Mouse (Mus musculus): ENCODE measurements around the gene Fgfr2. TPM values are rescaled to one million over a fixed set of nuclear protein-coding genes. Genes with fewer than 3 reads are reported as not detected.

Gene Fgfr2
- polyA plus RNA-seq, 1 experiment from 2014 or later = 33.9 TPM

GRCm38 (mm10) chr7:132880276-132880675 is 242.9 kb downstream of the Fgfr2 start:
- Histone ChIP-seq H3K4me3 (no peak overlapping the region), H3K27ac (no peak overlapping the region), H3K27me3 (no peaks in the 10 kb centered on the region), H3K9me3 (no peaks in the 10 kb centered on the region), H3K36me3 (peaks cover 95% of the 10 kb centered on the region), H3K4me1 (replicated peaks) (no peaks in the 10 kb centered on the region), H3K4me2 (no peak overlapping the region), H3K9ac (no peak overlapping the region)
- ATAC-seq (ENCODE audit: low FRiP score) = no peak
- 91% methylated on average over 1 of the region's 1 CpGs for WGBS

DNA sequence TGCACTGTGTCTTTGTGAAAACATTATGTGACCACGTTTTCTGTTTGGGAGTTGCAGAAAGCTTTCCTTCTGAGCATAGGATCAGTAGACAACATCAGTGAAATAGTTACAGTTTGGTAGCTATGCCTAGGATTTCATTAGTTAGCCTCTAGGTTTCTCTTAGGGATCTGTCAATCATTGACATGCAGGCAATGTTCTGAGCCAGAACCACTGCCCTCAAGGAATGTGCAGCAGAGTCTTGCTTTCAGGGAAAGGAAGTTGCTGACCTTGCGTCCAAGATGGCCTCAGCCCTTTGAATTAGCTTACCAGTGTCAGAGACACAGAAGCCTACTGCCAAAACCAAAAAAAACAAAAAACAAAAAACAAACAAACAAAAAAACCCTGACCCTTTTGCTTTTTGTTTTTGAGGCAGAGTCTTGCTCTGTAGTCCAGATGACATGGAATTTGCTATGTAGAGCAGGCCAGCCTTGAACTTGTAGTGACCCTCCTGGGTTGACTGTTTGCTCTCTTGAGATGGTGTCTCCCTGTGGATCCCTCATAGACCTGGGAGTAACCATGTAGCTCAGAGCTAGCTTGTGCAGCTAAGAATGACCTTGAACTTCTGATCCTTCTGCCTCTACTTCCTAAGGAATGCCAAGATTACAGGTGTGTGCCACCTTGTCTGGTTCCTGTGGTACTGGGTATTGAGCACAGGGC is 247.6 kb downstream of the Fgfr2 start:
- Histone ChIP-seq H3K36me3 (peaks cover 87% of the 10 kb centered on the region), H3K4me3 (no peak overlapping the region), H3K27ac (no peak overlapping the region), H3K4me2 (no peak overlapping the region), H3K9me3 (no peaks in the 10 kb centered on the region), H3K9ac (no peak overlapping the region), H3K27me3 (no peaks in the 10 kb centered on the region), H3K4me1 (replicated peaks) (no peaks in the 10 kb centered on the region)
- no peak for ATAC-seq (ENCODE audit: low FRiP score)
- WGBS = 92% methylated on average over 2 of the region's 2 CpGs

- Histone ChIP-seq H3K36me3 (peaks cover 84% of the 10 kb centered on the region), H3K9ac (no peak overlapping the region), H3K4me2 (no peak overlapping the region), H3K4me1 (replicated peaks) (no peaks in the 10 kb centered on the region), H3K27ac (no peak overlapping the region), H3K9me3 (no peaks in the 10 kb centered on the region), H3K4me3 (no peak overlapping the region), H3K27me3 (no peaks in the 10 kb centered on the region)
- ATAC-seq (ENCODE audit: low FRiP score) = no peak
- 97% methylated on average over 2 of the region's 2 CpGs for WGBS
These were observed 250.1 kb downstream of the Fgfr2 start for GRCm38 (mm10) chr7:132873043-132873442.

- Histone ChIP-seq H3K36me3 (peaks cover 44% of the 10 kb centered on the region), H3K4me3 (no peak overlapping the region), H3K27me3 (no peaks in the 10 kb centered on the region), H3K4me2 (no peak overlapping the region), H3K27ac (no peak overlapping the region), H3K9ac (no peak overlapping the region), H3K4me1 (replicated peaks) (peaks cover 7% of the 10 kb centered on the region; the same call in 1 of the 2 replicates), H3K9me3 (no peaks in the 10 kb centered on the region)
- 94% methylated on average over 9 of the region's 9 CpGs for WGBS
- no peak for ATAC-seq (ENCODE audit: low FRiP score)
These were observed 256.8 kb downstream of the Fgfr2 start for GRCm38 (mm10) chr7:132866316-132866715.

DNA sequence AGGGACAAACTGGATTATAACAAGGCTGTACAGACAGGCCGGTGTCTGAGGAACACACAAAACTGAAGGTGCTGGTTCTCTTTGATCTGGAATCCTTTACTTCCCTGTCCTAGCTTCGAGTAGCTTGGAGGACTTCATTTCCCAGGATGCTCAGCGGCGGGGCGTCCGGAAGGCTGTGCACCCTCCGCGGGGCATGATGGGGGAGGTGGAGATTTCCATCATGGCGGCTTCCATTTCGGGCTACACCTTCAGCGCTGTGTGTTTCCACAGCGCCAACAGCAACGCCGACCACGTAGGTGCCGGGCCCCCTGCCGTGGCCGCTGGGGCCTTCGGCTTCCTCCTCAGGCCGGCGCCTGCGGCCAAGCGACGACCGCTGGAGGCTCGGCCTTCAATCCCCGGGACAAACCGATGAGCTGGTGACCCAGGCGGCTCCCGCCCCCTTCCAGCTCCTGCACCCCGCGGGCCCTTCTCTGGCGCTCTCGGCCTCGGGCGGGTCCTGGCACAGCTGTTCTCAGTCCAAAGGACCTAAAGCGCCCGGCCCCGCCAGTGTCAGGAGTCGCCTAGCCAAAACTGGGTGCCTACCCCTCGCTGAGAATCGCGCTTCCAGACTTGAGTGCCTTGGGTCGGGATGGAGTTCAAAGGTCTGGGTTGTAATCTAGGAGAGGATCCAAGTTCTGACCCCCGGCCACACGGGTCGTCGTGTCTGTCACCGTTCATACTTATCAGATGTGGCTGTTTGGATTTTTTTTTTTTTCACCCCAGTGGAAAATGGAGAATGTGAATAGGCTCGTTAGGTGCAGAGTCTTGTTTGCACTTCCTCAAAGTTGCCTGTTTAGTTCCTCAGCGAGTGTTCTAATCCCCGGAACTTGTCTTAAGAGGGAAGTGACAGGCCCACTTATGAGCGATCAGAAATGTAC is 263.9 kb downstream of the Fgfr2 start, which contains the start of gene Abraxas2:
TSS of gene Abraxas2 (plus strand) at position 184 of the 917 bp plus-strand sequence.
- H3K36me3 ChIP-seq = no peaks in the 10 kb centered on the region
- H3K4me1 ChIP-seq (replicated peaks) = peaks cover 23% of the 10 kb centered on the region
- peak within 1 kb of the TSS; percentile 85 for H3K27ac ChIP-seq
- H3K9ac ChIP-seq = peak within 1 kb of the TSS; percentile 90
- peak; percentile 97 for ATAC-seq (ENCODE audit: low FRiP score)
- no peaks in the 10 kb centered on the region for H3K27me3 ChIP-seq
- WGBS = under 1% methylated on average over 53 of the region's 53 CpGs
- H3K9me3 ChIP-seq = no peaks in the 10 kb centered on the region
- H3K4me3 ChIP-seq = peak within 1 kb of the TSS; percentile 87
- H3K4me2 ChIP-seq = peak within 1 kb of the TSS; percentile 87

GRCm38 (mm10) chr7:132858043-132858608 is 265.0 kb downstream of the Fgfr2 start:
- Histone ChIP-seq H3K9ac (no peak overlapping the region), H3K9me3 (no peaks in the 10 kb centered on the region), H3K4me1 (replicated peaks) (peaks cover 23% of the 10 kb centered on the region), H3K36me3 (no peaks in the 10 kb centered on the region), H3K4me3 (no peak overlapping the region), H3K27me3 (no peaks in the 10 kb centered on the region), H3K4me2 (no peak overlapping the region), H3K27ac (no peak overlapping the region)
- WGBS = 77% methylated on average over 5 of the region's 5 CpGs
- no peak for ATAC-seq (ENCODE audit: low FRiP score)

DNA sequence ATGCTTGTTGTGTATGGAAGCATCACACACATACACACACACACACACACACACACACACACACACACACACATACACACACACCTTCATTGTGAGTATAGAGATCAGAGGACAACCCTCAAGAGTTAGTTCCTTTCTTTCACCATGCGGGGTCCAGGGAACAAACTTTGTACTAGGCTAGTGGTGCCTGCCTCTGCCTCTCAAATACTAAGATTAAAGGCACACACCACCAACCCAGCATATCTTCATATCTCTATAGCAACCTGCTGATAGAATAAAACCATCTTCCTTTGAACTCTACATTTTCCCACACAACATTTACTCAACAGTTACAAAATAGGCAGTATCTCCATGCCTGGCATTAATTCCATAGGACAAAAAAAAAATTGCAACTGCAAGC is 267.1 kb downstream of the Fgfr2 start:
- H3K27ac ChIP-seq = no peak overlapping the region
- no peak overlapping the region for H3K4me3 ChIP-seq
- no peaks in the 10 kb centered on the region for H3K27me3 ChIP-seq
- H3K4me1 ChIP-seq (replicated peaks) = peaks cover 26% of the 10 kb centered on the region
- no peaks in the 10 kb centered on the region for H3K9me3 ChIP-seq
- no peaks in the 10 kb centered on the region for H3K36me3 ChIP-seq
- no peak overlapping the region for H3K4me2 ChIP-seq
- ATAC-seq (ENCODE audit: low FRiP score) = no peak
- H3K9ac ChIP-seq = no peak overlapping the region
- 81% methylated on average over 1 of the region's 1 CpGs for WGBS

DNA sequence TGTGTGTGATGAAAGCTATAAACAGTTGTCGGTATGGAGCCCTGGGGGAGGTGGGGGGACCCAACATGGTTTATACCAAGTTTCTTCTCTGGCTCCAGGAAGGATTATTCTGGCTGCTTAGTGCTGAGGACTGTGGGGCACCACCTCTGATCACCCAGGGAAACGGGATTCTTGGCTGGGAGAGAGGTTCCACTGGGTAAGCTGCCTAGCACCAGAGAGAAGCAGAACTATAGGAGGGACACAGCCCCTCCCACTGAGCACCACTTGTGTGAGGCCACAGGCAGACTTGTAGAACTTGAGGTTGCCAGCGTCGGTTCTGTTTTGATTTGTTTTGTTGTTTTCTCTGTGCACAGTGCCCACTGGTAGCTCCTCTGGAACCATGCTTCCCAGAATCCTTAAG is 269.2 kb downstream of the Fgfr2 start:
- Histone ChIP-seq H3K36me3 (peaks cover 14% of the 10 kb centered on the region), H3K27ac (no peak overlapping the region), H3K27me3 (no peaks in the 10 kb centered on the region), H3K4me1 (replicated peaks) (peaks cover 18% of the 10 kb centered on the region), H3K9ac (no peak overlapping the region), H3K9me3 (no peaks in the 10 kb centered on the region), H3K4me2 (no peak overlapping the region), H3K4me3 (no peak overlapping the region)
- 75% methylated on average over 4 of the region's 4 CpGs for WGBS
- ATAC-seq (ENCODE audit: low FRiP score) = no peak

- no peak overlapping the region for H3K4me3 ChIP-seq
- H3K9me3 ChIP-seq = no peaks in the 10 kb centered on the region
- WGBS = 85% methylated on average over 6 of the region's 6 CpGs
- H3K4me1 ChIP-seq (replicated peaks) = peaks cover 14% of the 10 kb centered on the region
- H3K27ac ChIP-seq = peak overlapping the region; percentile 97
- no peak overlapping the region for H3K9ac ChIP-seq
- H3K27me3 ChIP-seq = no peaks in the 10 kb centered on the region
- no peak overlapping the region for H3K4me2 ChIP-seq
- H3K36me3 ChIP-seq = peaks cover 20% of the 10 kb centered on the region
- no peak for ATAC-seq (ENCODE audit: low FRiP score)
These were observed 269.8 kb downstream of the Fgfr2 start for GRCm38 (mm10) chr7:132853361-132853760.

DNA sequence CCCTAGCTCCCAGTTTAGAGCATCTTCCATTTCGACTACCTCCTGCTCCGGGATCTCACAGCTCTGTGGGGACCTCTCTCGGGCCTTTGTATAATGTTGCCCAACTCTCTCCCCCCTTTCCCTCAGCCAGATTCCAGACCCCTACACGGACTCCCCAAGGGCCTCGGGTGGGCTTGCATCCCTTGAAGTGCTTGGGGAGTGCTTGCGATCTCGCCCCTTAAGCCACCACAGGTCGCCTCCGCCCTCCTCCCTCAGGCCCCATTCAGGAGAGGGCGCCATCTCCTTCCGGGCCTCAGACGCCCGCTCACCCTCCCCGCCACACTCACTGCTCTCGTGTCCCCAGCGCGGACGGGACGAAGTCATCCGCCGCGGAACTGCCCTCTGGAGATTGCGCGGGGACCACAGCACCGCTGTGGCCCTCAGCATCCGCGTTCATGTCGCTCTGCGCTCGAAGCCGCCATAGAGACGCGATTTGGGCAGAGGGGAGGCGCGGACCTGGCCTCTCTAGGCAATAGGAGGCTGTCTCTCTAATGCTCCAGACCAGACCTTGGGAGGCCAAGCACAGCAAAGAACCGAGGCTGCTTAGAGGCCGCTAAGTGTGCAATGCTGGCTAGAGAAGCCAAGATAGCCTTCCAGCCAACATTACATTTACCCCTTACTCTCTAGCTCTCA is 270.8 kb downstream of the Fgfr2 start, which contains the start of gene Eef1akmt2:
TSS of gene Eef1akmt2 (minus strand) at position 501 of the 672 bp plus-strand sequence.
- H3K36me3 ChIP-seq = peaks cover 31% of the 10 kb centered on the region
- H3K9me3 ChIP-seq = no peaks in the 10 kb centered on the region
- ATAC-seq (ENCODE audit: low FRiP score) = peak; percentile 96
- H3K27me3 ChIP-seq = no peaks in the 10 kb centered on the region
- H3K9ac ChIP-seq = peak within 1 kb of the TSS; percentile 85
- H3K4me2 ChIP-seq = peak within 1 kb of the TSS; percentile 68
- peak within 1 kb of the TSS; percentile 97 for H3K27ac ChIP-seq
- WGBS = under 1% methylated on average over 37 of the region's 37 CpGs
- peak within 1 kb of the TSS; percentile 67 for H3K4me3 ChIP-seq
- peaks cover 14% of the 10 kb centered on the region for H3K4me1 ChIP-seq (replicated peaks)

DNA sequence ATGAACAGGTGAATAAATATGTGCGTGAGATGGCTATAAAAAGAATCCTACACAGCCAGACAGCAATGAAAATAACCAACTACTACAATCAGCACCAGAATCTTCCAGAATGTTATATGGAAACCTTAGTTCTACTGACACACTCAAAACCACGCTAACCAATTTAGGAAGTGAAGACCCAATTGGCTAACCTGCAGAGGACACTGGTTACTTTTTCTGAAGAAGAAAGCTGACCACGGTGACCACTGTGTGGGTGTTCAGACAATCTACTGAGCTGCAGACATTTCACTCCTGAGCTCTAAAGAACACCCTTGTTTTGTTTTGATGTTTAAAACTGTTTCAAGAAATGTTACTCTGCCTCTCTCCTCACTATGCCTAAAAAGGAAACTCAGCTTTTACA is 280.0 kb downstream of the Fgfr2 start:
- H3K27ac ChIP-seq = no peak overlapping the region
- ATAC-seq (ENCODE audit: low FRiP score) = no peak
- no peaks in the 10 kb centered on the region for H3K9me3 ChIP-seq
- no peak overlapping the region for H3K4me3 ChIP-seq
- no peaks in the 10 kb centered on the region for H3K4me1 ChIP-seq (replicated peaks)
- 92% methylated on average over 3 of the region's 3 CpGs for WGBS
- no peak overlapping the region for H3K9ac ChIP-seq
- H3K4me2 ChIP-seq = no peak overlapping the region
- peaks cover 44% of the 10 kb centered on the region for H3K36me3 ChIP-seq
- no peaks in the 10 kb centered on the region for H3K27me3 ChIP-seq

DNA sequence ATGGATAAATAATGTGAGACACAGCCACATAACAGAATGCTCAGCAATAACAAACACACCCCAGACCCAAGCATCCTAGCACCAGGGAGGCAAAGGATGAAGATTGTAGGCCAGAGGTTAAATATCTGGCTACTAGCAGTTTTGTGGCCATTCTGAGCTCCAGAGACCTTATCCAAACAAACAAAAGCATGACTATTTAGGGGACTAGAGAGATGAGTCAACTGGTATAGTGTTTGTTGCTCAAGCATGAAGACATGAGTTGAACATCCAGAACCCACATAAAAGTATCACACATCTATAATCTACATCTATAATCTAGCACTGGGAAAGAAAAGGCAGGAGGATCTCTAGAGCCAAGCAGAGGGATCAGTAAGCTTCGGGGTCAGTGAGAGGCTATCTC is 280.7 kb downstream of the Fgfr2 start:
- no peak for ATAC-seq (ENCODE audit: low FRiP score)
- WGBS = 96% methylated on average over 1 of the region's 1 CpGs
- peaks cover 40% of the 10 kb centered on the region for H3K36me3 ChIP-seq

More for the DNA sequence above, 280.7 kb downstream of the Fgfr2 start:
- Histone ChIP-seq H3K4me1 (replicated peaks) (no peaks in the 10 kb centered on the region), H3K4me3 (no peak overlapping the region), H3K27me3 (no peaks in the 10 kb centered on the region), H3K27ac (no peak overlapping the region), H3K9me3 (no peaks in the 10 kb centered on the region), H3K9ac (no peak overlapping the region), H3K4me2 (no peak overlapping the region)
